Mouse (Mus musculus) lung, adult 2 months (tissue): ENCODE measurements at regions not wholly inside any gene's neighbourhood (a gene's known extent, or its start where the extent isn't known, plus 50 kb on each side); places are given as distances from the start of the nearest gene placed in this dataset.

Experiments
- CTCF ChIP-seq: fragments of 200-500 bp; IDR thresholded peaks from 2 replicates; pipeline ENCODE4 v1.5.1; 2011; ENCODE audit warnings: mild to moderate bottlenecking, low read length, control low read depth; ENCODE audit not compliant: insufficient read depth
- POLR2A ChIP-seq: fragments of 200-500 bp; IDR thresholded peaks from 2 replicates; pipeline ENCODE4 v1.6.1; 2011; ENCODE audit warnings: low read depth, mild to moderate bottlenecking, control low read depth, low read length, borderline replicate concordance; ENCODE audit errors: extremely low read depth

DNA sequence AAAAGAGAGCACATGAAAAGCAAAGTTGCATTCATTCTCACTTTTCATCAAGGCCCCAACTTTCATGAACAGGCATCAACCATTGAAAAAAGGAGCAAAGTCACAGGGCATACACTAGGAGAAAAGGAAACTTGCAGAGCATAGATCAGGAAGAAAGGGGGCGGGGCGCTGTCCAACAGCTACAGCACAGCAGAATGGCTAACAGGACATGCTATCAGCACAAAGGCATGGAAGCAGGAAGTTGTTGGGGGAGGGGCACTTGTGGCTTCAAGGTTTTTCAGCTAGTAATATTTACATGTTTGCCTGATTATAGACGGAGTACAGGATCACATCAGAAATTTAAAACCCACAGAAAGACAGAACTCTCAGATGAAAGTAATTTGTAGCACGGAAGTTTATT is 268.7 kb downstream of the Cd47 start:
- no peak for TF ChIP-seq POLR2A
- TF ChIP-seq CTCF: no peak
